Mouse (Mus musculus) heart, postnatal 25 days (tissue): ENCODE measurements around the gene Gm12216. TPM values are rescaled to one million over a fixed set of nuclear protein-coding genes. Genes with fewer than 3 reads are reported as not detected.
"Not testable (repeated sequence)": the region's sequence is repeated elsewhere in the genome, so short reads cannot be mapped to it uniquely, and the experiment has no call there.

ENCODE experiments used
- DNase-seq: peaks from one replicate; pipeline ENCODE4 v3.0.0; 2022; ENCODE audit warnings: low spot score
- intact Hi-C: fragments of 180-260 bp; cut with DNase I; formaldehyde crosslinking; loops from one replicate; pipeline ENCODE4 v1.15.1; 2025
- total RNA-seq, 2 experiments: library from RNA; stranded (reverse); gene quantifications; 2 replicates each; pipeline ENCODE4 v1.2.3; 2021

Gene Gm12216
- total RNA-seq, 2 experiments from 2014 or later = 1.3 to 1.7 TPM

DNA sequence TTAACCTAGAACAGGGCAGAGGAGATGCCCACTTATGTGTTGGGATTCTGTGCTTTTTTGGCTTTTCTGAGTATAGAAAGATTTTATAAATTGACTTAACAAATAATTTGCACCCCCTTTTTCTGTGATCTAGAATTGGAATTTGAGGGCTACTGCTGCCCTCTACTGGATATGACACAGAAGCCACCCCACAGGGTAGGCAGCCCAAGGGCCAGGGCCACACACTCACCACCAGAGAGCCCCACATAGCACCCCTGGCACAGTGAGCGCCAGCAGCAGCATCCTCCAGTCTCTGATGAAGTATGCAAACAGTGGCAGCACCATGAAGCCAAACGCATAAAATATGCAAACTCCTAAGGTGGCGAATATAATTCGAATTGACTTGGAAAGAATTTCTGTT is 15.7 kb upstream of the Gm12216 start:
- DNase-seq = no peak
- intact Hi-C loops = loop anchor here (5.0 kb wide), 1 partner anchor 137 kb away; no protein-coding TSS in a partner anchor

DNA sequence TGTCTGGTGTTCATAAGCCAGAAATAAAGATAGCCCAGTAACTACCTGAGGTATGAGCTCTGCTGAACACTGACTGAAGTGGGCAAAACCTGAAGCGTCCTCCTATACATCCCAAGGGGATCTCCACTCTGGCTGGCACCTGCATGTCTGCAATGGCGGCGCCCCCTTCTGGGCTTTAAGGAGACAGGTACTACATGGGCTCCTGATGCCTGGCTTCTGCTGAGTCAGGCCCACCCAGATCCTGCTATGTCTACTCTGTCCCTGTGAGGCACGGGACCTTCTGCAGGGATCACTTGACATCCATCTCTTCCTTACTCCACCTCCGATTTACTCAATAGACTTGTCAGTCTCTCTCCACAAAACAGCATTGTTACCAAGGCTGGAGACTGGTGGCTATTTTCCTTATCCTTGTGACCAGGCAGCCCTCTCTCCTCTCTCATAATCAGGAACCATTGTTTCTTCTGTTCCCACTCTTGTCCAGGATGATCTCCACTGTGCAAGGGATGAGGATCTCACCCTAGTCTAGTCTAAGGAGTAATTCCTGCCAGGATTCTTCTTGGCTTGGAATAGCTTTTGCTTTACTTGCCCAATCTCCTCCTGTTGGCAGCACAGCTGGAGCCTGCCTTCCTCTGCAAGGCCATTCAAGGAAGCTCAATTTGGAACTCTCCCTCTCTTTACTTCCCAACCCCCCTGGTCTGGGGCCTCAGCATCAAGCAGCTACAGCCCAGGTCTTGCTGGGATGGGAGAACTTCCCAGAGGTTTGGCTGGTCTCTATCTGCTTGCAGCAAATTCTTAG is 15.1 kb upstream of the Gm12216 start:
- intact Hi-C loops = loop anchor here (5.0 kb wide), 1 partner anchor 137 kb away; no protein-coding TSS in a partner anchor
- DNase-seq = not testable (repeated sequence)

DNA sequence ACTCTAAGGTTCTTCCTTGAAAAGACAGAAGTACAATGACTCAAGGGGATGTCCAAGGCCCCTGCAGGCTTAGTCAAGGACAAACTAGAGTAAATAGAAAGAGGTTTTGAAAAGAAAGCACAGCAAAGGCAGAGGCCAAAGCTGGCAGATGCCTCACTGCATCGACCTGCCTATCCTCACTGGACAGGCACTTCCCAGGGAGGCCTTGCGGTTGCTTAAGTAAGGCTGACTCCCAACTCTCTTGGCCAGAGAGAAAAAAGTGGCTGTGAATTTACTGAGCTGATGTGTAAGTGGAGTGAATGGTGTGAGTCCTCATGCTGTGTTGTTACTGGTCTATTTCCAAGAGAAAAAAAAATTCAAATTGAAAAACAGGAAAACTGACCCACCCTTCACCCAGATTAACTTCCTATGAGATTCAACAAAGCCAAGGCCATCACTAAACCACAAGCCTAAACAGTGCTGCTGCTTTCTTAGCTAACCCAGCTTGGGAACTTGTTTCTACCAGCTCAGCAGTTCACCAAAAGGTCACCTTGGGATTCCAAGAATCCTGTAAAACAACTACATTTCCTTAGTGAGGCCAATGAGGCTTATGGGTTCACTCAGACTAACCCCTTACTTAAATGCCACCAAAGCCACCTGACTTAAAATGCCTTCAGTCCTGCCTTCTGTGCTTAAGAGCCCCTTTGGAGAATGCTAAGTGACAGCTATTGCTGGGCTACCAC is 12.9 kb upstream of the Gm12216 start:
- intact Hi-C loops = loop anchor here (5.0 kb wide), 1 partner anchor 135 kb away; no protein-coding TSS in a partner anchor
- DNase-seq = no peak

DNA sequence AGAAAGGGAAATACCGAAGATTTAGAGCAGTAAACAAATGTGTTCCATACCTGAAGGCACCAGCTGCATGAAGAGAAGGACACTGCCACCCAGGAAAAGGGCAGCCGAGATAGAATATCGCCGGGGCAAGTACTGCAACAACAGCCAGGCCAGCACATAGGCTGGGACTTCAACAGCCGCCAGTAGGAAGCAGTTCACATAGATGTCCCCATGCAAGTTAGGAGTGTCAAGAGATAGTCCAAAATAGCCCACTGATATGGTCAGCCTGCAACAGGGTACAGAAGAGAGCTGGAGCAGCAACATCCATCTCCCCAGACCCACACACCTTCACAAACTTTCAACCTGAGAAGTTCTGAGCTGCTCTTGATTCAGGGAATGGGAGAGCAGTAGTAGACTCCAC is 10.1 kb upstream of the Gm12216 start:
- intact Hi-C loops = no loop called here
- no peak for DNase-seq

DNA sequence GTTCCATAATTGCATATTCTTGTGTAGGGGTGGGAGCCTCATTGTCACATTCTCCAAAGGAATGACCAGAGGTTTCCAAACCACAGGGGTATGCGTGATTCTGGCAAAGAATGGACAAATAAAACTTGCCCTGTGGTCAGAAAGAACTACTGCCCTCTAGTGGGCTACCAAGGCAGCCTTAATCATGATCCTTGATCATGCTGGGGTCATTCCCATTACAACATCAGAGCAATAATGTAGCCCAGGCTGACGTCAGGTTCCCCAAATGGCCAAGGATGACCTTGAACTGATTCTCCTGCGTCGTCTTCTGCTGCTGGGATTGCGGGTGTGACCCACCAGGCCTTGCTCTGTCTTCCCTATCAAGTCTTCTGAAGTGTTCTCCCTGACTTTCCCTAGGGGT is 9.3 kb upstream of the Gm12216 start:
- DNase-seq, intact Hi-C loops: not testable (repeated sequence)

DNA sequence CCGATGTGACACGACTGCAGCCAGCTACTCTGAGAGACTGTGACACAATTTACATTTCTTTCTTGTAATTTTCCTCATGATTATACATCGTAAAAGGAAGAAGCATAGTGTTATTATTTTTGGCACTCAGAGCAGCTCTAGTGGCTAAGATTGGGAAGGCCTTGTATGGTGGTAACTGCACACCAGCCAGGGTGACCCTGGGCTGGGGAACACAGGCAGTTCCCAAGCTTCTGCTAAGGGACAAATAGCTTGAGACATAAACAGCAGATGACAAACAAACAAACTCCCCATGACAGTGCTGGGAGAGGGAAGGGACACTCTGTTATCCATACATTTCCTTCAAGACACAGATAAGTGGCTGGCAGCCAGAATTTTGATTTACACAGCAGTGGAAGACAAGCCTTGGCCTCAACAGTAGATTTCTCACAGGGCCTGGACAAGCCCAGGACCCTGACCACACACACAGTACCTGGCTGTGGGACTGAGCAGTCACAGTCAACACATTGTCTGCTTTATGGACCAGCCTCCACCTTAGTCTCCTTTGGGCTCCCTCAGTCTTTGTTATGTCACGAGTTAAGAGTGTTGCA is 5.8 kb upstream of the Gm12216 start:
- intact Hi-C loops, DNase-seq: not testable (repeated sequence)

DNA sequence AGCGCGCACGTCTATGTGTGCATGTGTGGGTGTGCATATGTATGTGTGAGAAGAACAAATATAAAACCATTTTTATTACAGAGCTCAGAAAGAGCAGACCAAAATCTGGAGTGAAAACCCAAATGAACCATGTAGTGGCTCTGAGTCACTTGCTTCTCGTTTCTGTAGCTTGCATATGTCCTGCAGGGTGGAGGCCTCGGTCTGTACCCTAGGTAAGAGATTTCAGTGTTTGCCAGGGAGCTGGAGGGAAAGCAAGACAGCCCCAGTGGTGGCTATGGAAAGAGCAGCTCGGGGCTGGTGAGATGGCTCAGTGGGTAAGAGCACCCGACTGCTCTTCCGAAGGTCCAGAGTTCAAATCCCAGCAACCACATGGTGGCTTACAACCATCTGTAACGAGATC is 1.9 kb upstream of the Gm12216 start:
- not testable (repeated sequence) for DNase-seq
- intact Hi-C loops = loop anchor here (2.0 kb wide), 1 partner anchor 78 kb away; no protein-coding TSS in a partner anchor

DNA sequence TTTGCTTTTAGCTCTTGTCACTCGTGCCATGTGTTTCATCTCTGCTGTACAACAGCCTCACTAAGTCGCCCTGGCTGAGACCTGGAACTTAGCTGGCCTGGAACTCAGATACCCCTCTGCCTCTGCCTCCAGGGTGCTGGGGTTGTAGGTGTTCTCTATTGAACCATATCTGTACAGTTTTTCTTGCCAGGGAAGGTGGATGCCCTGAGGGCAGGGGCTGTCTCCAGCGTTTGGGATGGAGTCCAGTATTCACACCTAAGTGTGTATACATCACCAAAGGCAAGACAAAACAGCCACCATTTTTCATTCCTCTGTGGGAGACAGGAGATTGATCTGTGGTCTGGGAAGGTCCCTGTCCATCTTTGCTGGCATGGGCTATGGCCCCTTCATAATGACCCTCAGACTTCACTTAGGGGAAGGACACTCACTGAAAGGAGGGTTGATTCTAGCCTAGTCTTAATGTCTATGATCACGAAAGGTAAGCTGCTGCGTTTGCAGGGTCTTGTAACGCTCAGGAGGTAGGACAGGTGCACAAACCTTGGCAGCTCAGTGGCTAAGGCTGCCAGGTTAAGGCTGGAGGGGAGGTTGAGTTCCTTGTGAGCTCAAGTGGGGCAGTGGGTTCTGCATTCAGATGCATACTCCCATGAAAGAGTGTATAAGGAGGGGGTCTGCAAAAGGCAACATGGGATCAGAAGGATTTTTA is 847 bp downstream of the Gm12216 start:
- DNase-seq = no peak
- intact Hi-C loops = no loop called here

DNA sequence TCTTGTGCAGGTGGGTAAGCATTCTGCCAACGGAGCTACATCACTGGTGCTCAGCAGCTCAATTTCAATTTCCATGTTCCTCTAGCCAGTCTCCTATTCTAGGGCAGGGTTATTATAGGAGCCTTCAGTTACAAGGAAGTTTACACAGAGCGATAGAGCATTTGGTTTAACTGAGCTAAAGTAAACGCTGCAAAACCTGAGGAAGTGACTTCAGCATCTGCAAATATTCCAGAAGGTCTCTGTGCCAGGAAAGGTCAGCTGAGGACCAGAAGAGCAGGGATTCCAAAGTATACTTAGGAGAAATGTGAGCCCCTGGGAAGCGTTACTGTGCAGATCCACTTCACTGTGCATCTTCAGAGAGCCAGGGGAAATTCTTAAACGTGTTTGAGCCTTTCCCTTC is 5.4 kb downstream of the Gm12216 start:
- intact Hi-C loops = no loop called here
- DNase-seq = no peak

DNA sequence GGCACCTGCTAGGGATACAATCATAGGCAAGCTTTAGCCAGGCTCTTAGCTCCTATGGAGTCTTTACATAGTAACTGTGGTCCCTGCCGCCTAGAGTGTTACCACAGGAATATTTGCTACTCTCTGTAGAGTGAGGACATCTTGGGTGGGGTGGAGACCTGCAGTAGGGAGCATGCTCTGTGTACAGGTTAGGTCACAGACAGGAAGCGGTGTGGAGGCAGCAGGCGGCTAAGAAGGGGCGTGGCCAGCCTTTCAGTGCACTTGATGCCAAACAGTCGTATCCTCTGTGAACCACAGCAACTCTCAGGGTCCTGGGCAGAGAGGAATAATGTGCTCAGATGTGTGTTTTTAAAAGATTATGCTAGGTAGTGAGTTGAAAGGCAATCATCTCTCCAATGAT is 7.3 kb downstream of the Gm12216 start:
- intact Hi-C loops = loop anchor here (2.0 kb wide), 1 partner anchor 113 kb away; no protein-coding TSS in a partner anchor
- DNase-seq = no peak

DNA sequence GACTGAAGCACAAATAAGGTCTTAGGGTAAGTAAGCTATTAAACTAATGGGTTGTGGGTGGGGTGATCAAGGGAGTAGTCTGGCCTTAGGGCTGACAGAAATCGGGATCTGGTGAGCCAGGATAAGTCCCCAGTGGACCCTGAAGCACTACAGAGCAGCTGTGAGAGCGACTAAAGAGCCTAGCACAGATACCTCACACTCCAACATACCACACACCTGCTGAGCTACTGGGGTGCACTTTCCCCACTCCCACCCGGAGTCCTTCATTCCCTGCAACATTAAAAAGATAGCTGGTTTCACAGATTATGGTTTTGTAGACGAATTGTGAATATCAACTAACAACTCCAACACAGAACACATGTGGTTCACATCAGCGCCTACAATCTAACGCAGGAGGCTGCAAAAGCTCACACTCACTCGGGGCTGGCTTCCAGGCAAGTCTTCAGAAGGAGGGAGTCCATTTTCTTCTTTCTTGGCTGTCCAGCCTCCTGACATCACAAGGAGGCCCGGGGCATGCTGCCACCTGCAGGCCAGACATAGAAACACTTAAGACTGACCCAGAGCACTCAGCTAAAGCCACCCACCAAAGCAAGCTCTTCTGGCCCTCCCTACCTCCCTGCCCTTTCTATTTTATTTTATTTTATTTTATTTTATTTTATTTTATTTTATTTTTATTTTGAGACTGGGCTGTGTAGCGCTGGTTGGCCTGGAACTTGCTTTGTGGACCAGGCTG is 9.3 kb downstream of the Gm12216 start:
- peak; percentile 72 for DNase-seq
- intact Hi-C loops = loop anchor here (1.0 to 5.0 kb wide), 3 partner anchors 37 to 111 kb away; no protein-coding TSS in a partner anchor

DNA sequence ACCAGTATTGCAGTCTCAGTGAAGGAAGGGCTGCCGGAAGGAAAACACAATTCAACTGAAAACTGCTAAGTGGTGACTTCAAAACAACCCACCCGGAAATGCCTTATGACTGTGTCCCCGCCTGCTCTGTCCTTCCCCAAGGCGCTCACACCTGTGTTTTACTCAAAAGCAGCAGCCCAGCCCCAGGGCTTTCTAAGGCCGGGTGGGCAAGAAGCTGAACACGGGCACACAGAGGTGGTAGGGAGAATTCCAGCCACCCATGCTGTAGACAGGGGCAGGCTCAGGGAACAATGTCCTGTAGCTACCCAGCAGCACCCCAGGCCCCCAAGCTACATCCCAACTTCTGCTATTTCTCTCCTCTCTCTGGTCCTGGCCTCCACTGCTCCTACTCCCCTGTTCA is 13.4 kb downstream of the Gm12216 start:
- DNase-seq = no peak
- intact Hi-C loops = loop anchor here (5.0 kb wide), 1 partner anchor 33 kb away; no protein-coding TSS in a partner anchor

DNA sequence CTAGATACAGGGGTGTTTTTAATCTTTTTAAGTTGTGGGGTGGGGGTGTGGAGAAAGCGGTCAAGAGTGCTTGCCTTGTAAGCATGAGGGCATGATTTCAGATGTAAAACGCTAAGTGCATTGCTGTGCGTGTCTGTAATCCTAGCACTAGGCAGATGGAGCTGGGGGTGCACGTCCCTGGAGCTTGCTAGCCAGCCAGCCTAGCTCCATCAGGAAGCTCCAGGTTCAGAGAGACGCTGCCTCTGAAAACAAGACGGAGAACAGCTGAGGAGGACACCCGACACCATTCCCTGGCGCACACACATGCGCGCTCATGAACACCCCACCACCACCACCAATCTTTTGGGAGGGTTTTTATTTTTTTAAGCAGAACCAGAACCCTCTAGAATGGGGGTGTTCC is 15.9 kb downstream of the Gm12216 start:
- intact Hi-C loops = no loop called here
- no peak for DNase-seq

DNA sequence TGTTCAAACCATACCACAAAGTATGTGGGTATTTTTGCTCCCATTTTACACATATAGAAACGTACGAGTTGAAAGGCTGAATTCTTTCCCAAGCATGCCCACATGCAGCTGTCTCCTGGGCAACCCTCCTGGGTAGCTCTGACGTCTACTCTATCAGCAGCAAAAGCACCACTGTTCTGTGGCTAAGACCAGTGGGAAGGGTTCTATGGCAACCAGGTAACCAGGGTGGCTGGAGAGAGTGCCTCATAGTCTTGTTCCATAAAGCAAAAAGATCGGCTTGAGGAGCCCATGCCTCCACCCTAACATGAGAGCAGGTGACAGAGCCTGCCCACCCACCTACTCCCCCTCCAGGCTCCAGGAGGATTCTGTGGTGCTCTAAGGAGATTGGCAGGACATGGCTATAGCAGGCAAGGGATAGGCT is 16.9 kb downstream of the Gm12216 start:
- DNase-seq = no peak
- intact Hi-C loops = no loop called here

DNA sequence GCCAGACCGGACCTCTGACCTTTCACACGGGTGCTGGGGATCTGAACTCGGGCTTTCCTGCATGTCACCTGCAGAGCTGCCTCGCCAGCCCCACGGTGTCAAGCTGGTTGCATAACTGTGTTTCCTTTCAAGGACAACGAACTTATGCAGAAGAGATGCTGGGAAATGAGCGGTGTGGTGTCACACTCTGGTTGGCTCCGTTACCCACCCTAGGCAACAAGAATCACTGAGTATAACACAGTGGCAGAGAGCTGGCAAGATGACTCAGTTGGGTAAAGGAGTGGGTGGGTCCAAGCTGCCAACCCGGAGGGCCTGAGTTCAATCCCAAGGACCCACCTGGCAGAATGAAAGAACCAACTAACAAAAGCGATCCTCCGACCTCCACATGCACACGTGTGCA is 17.5 kb downstream of the Gm12216 start:
- no peak for DNase-seq
- intact Hi-C loops = no loop called here

DNA sequence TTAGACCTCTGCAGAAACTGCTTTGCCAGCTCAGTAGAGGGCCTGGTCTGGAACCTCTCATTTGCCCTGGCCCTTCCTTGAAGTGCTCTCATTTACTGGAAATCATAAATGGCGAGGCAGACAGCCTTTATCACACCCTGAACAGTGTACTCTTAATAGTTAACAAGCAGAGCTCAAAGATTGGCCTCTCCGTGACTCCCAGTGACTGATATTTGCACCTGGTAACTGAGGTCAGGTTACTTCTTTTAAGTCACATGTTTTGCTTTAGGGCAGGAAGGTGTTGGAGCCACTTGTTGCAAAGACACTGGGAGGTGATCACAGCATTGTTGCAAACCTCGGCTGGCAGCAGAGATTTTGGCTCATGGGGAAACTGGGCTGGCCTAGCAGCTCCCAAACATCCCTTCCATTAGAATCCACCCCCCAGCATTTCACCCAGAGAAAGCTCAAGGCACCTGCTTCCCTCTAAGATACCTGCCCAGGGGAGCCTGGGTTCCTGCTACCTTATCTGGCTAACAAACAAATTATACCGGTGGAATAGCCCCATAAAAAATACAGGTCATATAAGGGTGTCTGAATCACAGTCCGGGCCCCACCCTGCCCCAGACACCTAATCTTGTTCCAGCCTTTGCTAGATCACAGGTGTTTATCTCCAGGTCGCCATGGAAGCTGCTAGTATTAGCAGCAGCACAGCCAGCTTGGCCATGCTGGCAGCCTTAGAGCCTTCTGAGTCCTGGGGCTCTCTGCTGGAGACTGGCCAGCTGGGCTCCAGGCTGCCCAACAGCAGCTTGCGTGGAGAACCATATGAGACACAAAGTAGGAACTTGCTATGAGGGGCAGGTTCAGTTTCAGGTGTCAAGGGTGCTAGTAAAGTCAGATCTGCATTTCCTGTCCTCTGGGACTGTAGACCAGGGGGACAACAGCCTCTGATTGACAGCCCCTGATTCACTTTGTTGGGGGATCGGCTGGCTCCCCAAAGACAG is 19.1 kb downstream of the Gm12216 start:
- no peak for DNase-seq
- intact Hi-C loops = no loop called here

DNA sequence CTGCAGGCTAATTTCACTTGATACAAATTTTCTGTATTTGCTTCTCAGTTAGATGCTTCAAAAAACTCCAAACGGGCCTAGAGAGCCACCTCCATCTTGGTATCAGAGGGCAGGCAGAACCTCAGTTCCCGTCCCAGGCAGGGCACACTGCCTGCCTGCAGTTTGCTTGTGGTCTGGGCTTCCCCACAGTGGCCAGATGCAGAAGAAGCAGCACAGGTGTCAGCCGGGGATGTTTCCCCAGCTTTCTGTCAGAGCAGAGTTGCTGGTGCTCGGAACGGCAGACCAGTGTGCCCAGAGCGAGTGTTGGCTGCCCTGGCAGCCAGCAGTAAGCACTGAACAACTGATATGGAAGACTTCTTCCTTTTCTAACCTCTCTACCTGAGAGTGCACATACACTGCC is 19.9 kb downstream of the Gm12216 start:
- intact Hi-C loops = no loop called here
- DNase-seq = no peak

DNA sequence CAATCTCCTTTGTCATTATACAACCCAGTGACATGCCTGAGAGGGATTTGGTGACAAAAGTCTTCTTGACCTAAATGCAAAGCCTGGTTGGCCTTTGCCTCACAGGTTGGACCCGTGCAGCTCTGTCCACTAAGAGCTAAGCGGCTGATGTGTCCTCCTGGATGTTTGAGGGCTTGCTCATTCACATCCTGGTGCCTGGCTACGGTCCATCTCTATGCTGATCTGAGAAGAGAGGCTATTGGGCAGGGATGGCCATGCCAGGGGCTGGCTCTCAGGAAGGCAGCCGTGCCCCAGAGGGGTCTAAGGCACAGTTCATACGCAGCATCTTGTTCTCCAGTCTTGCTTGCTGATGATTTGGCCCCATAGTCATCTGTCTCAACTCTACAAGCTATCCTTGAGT is 21.3 kb downstream of the Gm12216 start:
- no peak for DNase-seq
- intact Hi-C loops = no loop called here
